Mouse (Mus musculus) embryonic facial prominence, embryonic 13.5 days (tissue): ENCODE data around the gene Nudcd3. TPM values are rescaled to one million over a fixed set of nuclear protein-coding genes. Genes with fewer than 3 reads are reported as not detected.
A peak's percentile ranks its signal among the peaks of the same experiment; 100 is the strongest.

Experiments
- ATAC-seq: fragments of 200-750 bp; cut with Nextera tagmentation; 2 replicates; pipeline ENCODE4 v1.8.0; 2017; ENCODE audit warnings: low read depth; ENCODE audit not compliant: insufficient number of reproducible peaks, insufficient read depth, low FRiP score, low TSS enrichment
- H3K27ac ChIP-seq: fragments of 300-500 bp; sonication (generic); 2 replicates; pipeline ENCODE4 v1.5.1; 2015; ENCODE audit warnings: moderate library complexity, mild to moderate bottlenecking, inconsistent platforms
- H3K27me3 ChIP-seq: fragments of 300-500 bp; sonication (generic); 2 replicates; pipeline ENCODE4 v1.6.1; 2015; ENCODE audit warnings: mild to moderate bottlenecking, inconsistent platforms
- H3K36me3 ChIP-seq: fragments of 300-500 bp; sonication (generic); 2 replicates; pipeline ENCODE4 v1.6.1; 2015; ENCODE audit warnings: mild to moderate bottlenecking, inconsistent platforms
- H3K4me1 ChIP-seq: fragments of 300-500 bp; sonication (generic); 2 replicates; pipeline ENCODE4 v1.6.1; 2015; ENCODE audit warnings: inconsistent platforms
- H3K4me2 ChIP-seq: fragments of 300-500 bp; sonication (generic); 2 replicates; pipeline ENCODE4 v1.6.1; 2015; ENCODE audit warnings: moderate library complexity, mild to moderate bottlenecking, inconsistent platforms
- H3K4me3 ChIP-seq: fragments of 300-500 bp; sonication (generic); 2 replicates; pipeline ENCODE4 v1.5.1; 2015; ENCODE audit warnings: mild to moderate bottlenecking, inconsistent platforms
- H3K9ac ChIP-seq: fragments of 300-500 bp; sonication (generic); 2 replicates; pipeline ENCODE4 v1.6.1; 2015; ENCODE audit warnings: mild to moderate bottlenecking, inconsistent platforms
- H3K9me3 ChIP-seq: fragments of 300-500 bp; sonication (generic); 2 replicates; pipeline ENCODE4 v1.6.1; 2016; ENCODE audit warnings: inconsistent platforms
- WGBS: fragments of 180-500 bp; shearing (Covaris S2); methylation state at CpG from one replicate; pipeline ENCODE4 v1.1.7; 2015; ENCODE audit warnings: mixed read lengths; 5-methylcytosine and 5-hydroxymethylcytosine counted together
- polyA plus RNA-seq: library from polyadenylated mRNA; unstranded; fragments of >200 nt; fragmentation: Nextera tagmentation; extraction: Ambion mirVana; gene quantifications from 2 replicates; pipeline ENCODE4 v1.2.1, GENCODE M21; 2015

The Nudcd3 gene
- polyA plus RNA-seq, 1 experiment from 2014 or later = 42.6 TPM

- ATAC-seq = no peak
- Histone ChIP-seq H3K9me3 (no peaks in the 10 kb centered on the region), H3K27me3 (peaks cover 85% of the 10 kb centered on the region), H3K27ac (no peak overlapping the region), H3K36me3 (no peaks in the 10 kb centered on the region), H3K4me2 (peak overlapping the region; percentile 44), H3K9ac (no peak overlapping the region), H3K4me3 (peak overlapping the region; percentile 23; the same call in 1 of the 2 replicates), H3K4me1 (peaks cover 25% of the 10 kb centered on the region)
- 7% methylated on average over 17 of the region's 19 CpGs for WGBS
Observed at GRCm38 (mm10) chr11:6068181-6068957, 131.8 kb downstream of the Nudcd3 start.

GRCm38 (mm10) chr11:6067160-6067559 lies 133.1 kb downstream of the Nudcd3 start:
- H3K36me3 ChIP-seq = no peaks in the 10 kb centered on the region
- H3K9me3 ChIP-seq = no peaks in the 10 kb centered on the region
- peaks cover 25% of the 10 kb centered on the region for H3K4me1 ChIP-seq
- peaks cover 94% of the 10 kb centered on the region for H3K27me3 ChIP-seq
- ATAC-seq = no peak
- H3K9ac ChIP-seq = no peak overlapping the region
- no peak overlapping the region for H3K4me3 ChIP-seq
- no peak overlapping the region for H3K4me2 ChIP-seq
- WGBS = 34% methylated on average over 9 of the region's 9 CpGs
- H3K27ac ChIP-seq = no peak overlapping the region

GRCm38 (mm10) chr11:6066176-6066575 lies 134.0 kb downstream of the Nudcd3 start, which contains the start of gene Camk2b:
Gene Camk2b, minus strand, starts transcription at chr11:6066362.
- H3K27ac ChIP-seq = no peak within 1 kb of the TSS
- WGBS = 10% methylated on average over 6 of the region's 6 CpGs
- ATAC-seq = no peak

GRCm38 (mm10) chr11:6065551-6066121 lies 134.6 kb downstream of the Nudcd3 start:
- Histone ChIP-seq H3K9me3 (no peaks in the 10 kb centered on the region), H3K4me1 (peaks cover 25% of the 10 kb centered on the region), H3K27me3 (peaks cover 98% of the 10 kb centered on the region), H3K4me3 (peak overlapping the region; percentile 60), H3K4me2 (peak overlapping the region; percentile 97), H3K27ac (no peak overlapping the region), H3K36me3 (no peaks in the 10 kb centered on the region), H3K9ac (peak overlapping the region; percentile 64)
- WGBS = under 1% methylated on average over 70 of the region's 95 CpGs
- 0 out of 2 replicates have a peak, but pooled peaks have one; percentile 7 for ATAC-seq

More at GRCm38 (mm10) chr11:6066176-6066575, 134.0 kb downstream of the Nudcd3 start, which contains the start of gene Camk2b:
- Histone ChIP-seq H3K4me2 (peak within 1 kb of the TSS; percentile 97), H3K4me3 (peak within 1 kb of the TSS; percentile 60), H3K27me3 (peaks cover 99% of the 10 kb centered on the region), H3K36me3 (no peaks in the 10 kb centered on the region), H3K9ac (peak within 1 kb of the TSS; percentile 64), H3K9me3 (no peaks in the 10 kb centered on the region), H3K4me1 (peaks cover 25% of the 10 kb centered on the region)

- ATAC-seq = no peak
- no peaks in the 10 kb centered on the region for H3K9me3 ChIP-seq
- H3K9ac ChIP-seq = peak overlapping the region; percentile 64
- peak overlapping the region; percentile 60 for H3K4me3 ChIP-seq
- WGBS = under 1% methylated on average over 51 of the region's 55 CpGs
- H3K4me1 ChIP-seq = peaks cover 25% of the 10 kb centered on the region
- H3K27ac ChIP-seq = no peak overlapping the region
- H3K36me3 ChIP-seq = no peaks in the 10 kb centered on the region
- H3K27me3 ChIP-seq = peaks cover 98% of the 10 kb centered on the region
- peak overlapping the region; percentile 97 for H3K4me2 ChIP-seq
Observed at GRCm38 (mm10) chr11:6065046-6065521, 135.1 kb downstream of the Nudcd3 start.

GRCm38 (mm10) chr11:6064215-6065045 lies 135.8 kb downstream of the Nudcd3 start:
- Histone ChIP-seq H3K27me3 (peaks cover 92% of the 10 kb centered on the region), H3K9ac (peak overlapping the region; percentile 64), H3K9me3 (no peaks in the 10 kb centered on the region), H3K4me3 (peak overlapping the region; percentile 60), H3K4me1 (peaks cover 25% of the 10 kb centered on the region), H3K36me3 (no peaks in the 10 kb centered on the region), H3K4me2 (peak overlapping the region; percentile 97), H3K27ac (no peak overlapping the region)
- ATAC-seq = no peak
- 3% methylated on average over 30 of the region's 30 CpGs for WGBS

GRCm38 (mm10) chr11:6063501-6064214 lies 136.6 kb downstream of the Nudcd3 start:
- no peak for ATAC-seq
- H3K27me3 ChIP-seq = peaks cover 84% of the 10 kb centered on the region
- no peaks in the 10 kb centered on the region for H3K36me3 ChIP-seq
- no peaks in the 10 kb centered on the region for H3K9me3 ChIP-seq
- peak overlapping the region; percentile 60; the same call in 1 of the 2 replicates for H3K4me3 ChIP-seq
- no peak overlapping the region for H3K27ac ChIP-seq
- peak overlapping the region; percentile 30; the same call in 1 of the 2 replicates for H3K4me2 ChIP-seq
- H3K4me1 ChIP-seq = peaks cover 25% of the 10 kb centered on the region
- 43% methylated on average over 17 of the region's 17 CpGs for WGBS
- H3K9ac ChIP-seq = no peak overlapping the region

- Histone ChIP-seq H3K4me1 (peaks cover 23% of the 10 kb centered on the region), H3K27ac (no peak overlapping the region), H3K9me3 (no peaks in the 10 kb centered on the region), H3K4me3 (no peak overlapping the region), H3K9ac (no peak overlapping the region), H3K27me3 (peaks cover 78% of the 10 kb centered on the region), H3K4me2 (no peak overlapping the region), H3K36me3 (no peaks in the 10 kb centered on the region)
- ATAC-seq = no peak
- 79% methylated on average over 7 of the region's 7 CpGs for WGBS
Observed at GRCm38 (mm10) chr11:6063065-6063464, 137.2 kb downstream of the Nudcd3 start.

GRCm38 (mm10) chr11:6062329-6062728 lies 137.9 kb downstream of the Nudcd3 start:
- Histone ChIP-seq H3K4me2 (no peak overlapping the region), H3K27ac (no peak overlapping the region), H3K27me3 (peaks cover 71% of the 10 kb centered on the region), H3K4me1 (peaks cover 21% of the 10 kb centered on the region), H3K36me3 (no peaks in the 10 kb centered on the region), H3K9ac (no peak overlapping the region), H3K4me3 (no peak overlapping the region), H3K9me3 (no peaks in the 10 kb centered on the region)
- WGBS = 90% methylated on average over 11 of the region's 11 CpGs
- ATAC-seq = no peak

- no peak overlapping the region for H3K4me2 ChIP-seq
- no peak for ATAC-seq
- no peaks in the 10 kb centered on the region for H3K9me3 ChIP-seq
- WGBS = 76% methylated on average over 5 of the region's 5 CpGs
- no peaks in the 10 kb centered on the region for H3K36me3 ChIP-seq
- H3K4me1 ChIP-seq = peaks cover 21% of the 10 kb centered on the region
- no peak overlapping the region for H3K9ac ChIP-seq
- H3K4me3 ChIP-seq = no peak overlapping the region
- no peak overlapping the region for H3K27ac ChIP-seq
- H3K27me3 ChIP-seq = peaks cover 67% of the 10 kb centered on the region
Observed at GRCm38 (mm10) chr11:6061891-6062290, 138.3 kb downstream of the Nudcd3 start.

GRCm38 (mm10) chr11:6059162-6059561 lies 141.1 kb downstream of the Nudcd3 start:
- H3K27ac ChIP-seq = no peak overlapping the region
- H3K9me3 ChIP-seq = no peaks in the 10 kb centered on the region
- H3K36me3 ChIP-seq = no peaks in the 10 kb centered on the region
- H3K9ac ChIP-seq = no peak overlapping the region
- ATAC-seq = no peak
- peaks cover 4% of the 10 kb centered on the region for H3K4me1 ChIP-seq
- H3K27me3 ChIP-seq = peaks cover 44% of the 10 kb centered on the region
- H3K4me2 ChIP-seq = no peak overlapping the region
- 92% methylated on average over 10 of the region's 10 CpGs for WGBS
- no peak overlapping the region for H3K4me3 ChIP-seq
